ENCODE assay signal across 24 mouse cellular contexts in the genomic region with DNA sequence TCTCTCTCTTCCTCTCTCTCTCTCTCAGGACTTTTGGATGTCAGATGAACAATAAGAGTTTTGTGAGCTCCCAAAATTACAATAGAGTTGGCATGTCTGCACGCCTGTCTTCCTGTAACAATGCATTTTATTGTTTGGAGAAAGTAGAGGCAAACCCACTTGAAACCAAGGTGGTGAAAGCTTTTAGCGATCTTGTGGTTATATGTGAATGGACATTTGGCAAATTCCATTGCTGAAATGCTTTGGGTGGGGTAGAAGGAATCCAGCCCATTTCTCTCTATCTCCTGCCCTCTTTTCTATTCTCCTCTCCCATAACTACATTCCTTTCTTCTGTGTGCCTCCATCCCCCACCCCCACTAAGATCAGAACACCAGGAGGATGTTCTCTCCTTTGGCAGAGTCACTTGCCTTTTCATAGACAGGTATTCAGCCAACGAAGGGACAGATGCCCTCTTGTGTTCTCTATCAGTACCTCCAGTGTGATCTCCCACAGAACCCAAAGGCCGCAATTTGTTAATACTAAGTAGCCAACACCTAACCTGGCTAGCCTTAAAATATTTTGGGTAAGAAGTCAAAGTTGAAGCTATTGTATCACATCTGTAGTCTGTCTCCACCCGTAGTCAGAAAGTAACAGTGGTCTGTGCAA.
"Had no signal": no experiment of that assay in that cellular context is flagged by ENCODE, and none has a peak within 500 bp of the region (broad histone marks: within the 10 kb centered on the region; RNA-seq: fewer than 3 reads in every experiment).

No protein-coding gene starts in this region.

- H3K27ac ChIP-seq: heart, embryonic 10.5 days; heart, embryonic 13.5 days; heart, embryonic 15.5 days; hindbrain, embryonic 13.5 days; hindbrain, embryonic 15.5 days; hindbrain, postnatal 0 days; layer of hippocampus, adult 2 months; left cerebral cortex, adult 2 months; limb, embryonic 13.5 days; limb, embryonic 15.5 days; liver, embryonic 12.5 days; liver, embryonic 14.5 days had no signal

- DNase-seq: gastrocnemius, postnatal 14 days; gastrocnemius, postnatal 36 days; heart, adult 18-20 months; heart, postnatal 14 days; heart, postnatal 36 days; kidney, adult 18-20 months; kidney, adult 8-10 months; kidney, postnatal 10 days; kidney, postnatal 25 days; kidney, postnatal 4 days; left cerebral cortex, postnatal 4 days had no signal

- H3K27me3 ChIP-seq: heart, embryonic 13.5 days; heart, embryonic 15.5 days; hindbrain, embryonic 13.5 days; hindbrain, embryonic 15.5 days; limb, embryonic 13.5 days; limb, embryonic 15.5 days; liver, embryonic 12.5 days had no signal

- ATAC-seq: hindbrain, postnatal 0 days; intestine, embryonic 16.5 days; liver, embryonic 12.5 days had no signal

- H3K36me3 ChIP-seq: heart, embryonic 10.5 days; heart, embryonic 13.5 days; heart, embryonic 15.5 days; hindbrain, embryonic 13.5 days; hindbrain, embryonic 15.5 days; limb, embryonic 13.5 days; limb, embryonic 15.5 days; liver, embryonic 12.5 days had no signal

- H3K4me1 ChIP-seq: heart, embryonic 10.5 days; heart, embryonic 13.5 days; heart, embryonic 15.5 days; hindbrain, embryonic 13.5 days; hindbrain, embryonic 15.5 days; limb, embryonic 13.5 days; limb, embryonic 15.5 days; liver, embryonic 12.5 days had no signal

- H3K4me3 ChIP-seq: heart, embryonic 10.5 days; heart, embryonic 13.5 days; heart, embryonic 15.5 days; hindbrain, embryonic 13.5 days; hindbrain, embryonic 15.5 days; layer of hippocampus, adult 2 months; left cerebral cortex, adult 2 months; limb, embryonic 13.5 days; limb, embryonic 15.5 days; liver, embryonic 12.5 days had no signal

- H3K4me2 ChIP-seq: heart, embryonic 13.5 days; heart, embryonic 15.5 days; hindbrain, embryonic 13.5 days; hindbrain, embryonic 15.5 days; limb, embryonic 13.5 days; limb, embryonic 15.5 days; liver, embryonic 12.5 days had no signal

- H3K9ac ChIP-seq: heart, embryonic 13.5 days; heart, embryonic 15.5 days; hindbrain, embryonic 13.5 days; hindbrain, embryonic 15.5 days; limb, embryonic 13.5 days; limb, embryonic 15.5 days; liver, embryonic 12.5 days; liver, embryonic 14.5 days had no signal

- H3K9me3 ChIP-seq: heart, embryonic 10.5 days; heart, embryonic 13.5 days; heart, embryonic 15.5 days; hindbrain, embryonic 13.5 days; hindbrain, embryonic 15.5 days; limb, embryonic 13.5 days; limb, embryonic 15.5 days; liver, embryonic 12.5 days had no signal
